Mouse (Mus musculus): Measurements from ENCODE around the gene Ccnt1. TPM values are rescaled to one million over a fixed set of nuclear protein-coding genes. Genes with fewer than 3 reads are reported as not detected.

Gene Ccnt1
- polyA plus RNA-seq, 1 experiment = 5.2 TPM

GRCm38 (mm10) chr15:98533035-98533531 is 37.6 kb downstream of the Ccnt1 start:
- WGBS = under 1% methylated on average over 18 of the region's 18 CpGs

DNA sequence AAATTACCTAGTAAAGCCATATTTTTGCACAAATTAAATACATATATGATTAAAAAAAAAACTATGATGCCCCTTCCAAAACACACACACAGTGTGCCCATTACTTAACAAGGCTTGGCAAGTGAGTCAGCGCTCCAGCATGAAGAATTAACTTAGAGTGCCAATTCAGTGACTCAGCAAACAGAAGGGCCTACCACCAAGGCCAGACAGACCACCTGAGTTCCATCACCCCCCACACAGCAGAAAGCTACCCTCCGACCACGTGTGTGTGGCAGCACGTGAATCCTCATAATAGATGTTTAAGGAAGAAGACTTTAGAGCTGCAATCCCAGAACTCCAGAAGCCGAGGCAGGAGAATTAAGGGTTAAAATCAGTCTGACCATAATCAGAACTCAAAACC is 38.4 kb downstream of the Ccnt1 start:
- 33% methylated on average over 5 of the region's 5 CpGs for WGBS
- no peak overlapping the region for H3K27ac ChIP-seq (ENCODE audit: insufficient read depth, low read depth, low read length)
- peak overlapping the region; percentile 18; the same call in 1 of the 2 replicates for H3K4me3 ChIP-seq (ENCODE audit: low read depth, low read length)
- peaks cover 33% of the 10 kb centered on the region for H3K36me3 ChIP-seq (ENCODE audit: control insufficient read depth, insufficient read depth, low read length)
- no peaks in the 10 kb centered on the region for H3K27me3 ChIP-seq (ENCODE audit: control insufficient read depth, insufficient read depth, low read length)
- no peak for TF ChIP-seq POLR2A (IDR thresholded peaks at IDR 0.05; ENCODE audit: low read depth, low read length)
- TF ChIP-seq CTCF (IDR thresholded peaks at IDR 0.05; ENCODE audit: extremely low read depth, insufficient read length, insufficient replicate concordance, low read depth, low read length) = no peak
- H3K4me1 ChIP-seq (ENCODE audit: control insufficient read depth, insufficient read depth, insufficient read length, low read length) = no peaks in the 10 kb centered on the region

More at GRCm38 (mm10) chr15:98533035-98533531, 37.6 kb downstream of the Ccnt1 start:
- Histone ChIP-seq H3K27me3 (ENCODE audit: control insufficient read depth, insufficient read depth, low read length) (no peaks in the 10 kb centered on the region), H3K36me3 (ENCODE audit: control insufficient read depth, insufficient read depth, low read length) (peaks cover 25% of the 10 kb centered on the region), H3K4me3 (ENCODE audit: low read depth, low read length) (peak overlapping the region; percentile 79), H3K4me1 (ENCODE audit: control insufficient read depth, insufficient read depth, insufficient read length, low read length) (no peaks in the 10 kb centered on the region), H3K27ac (ENCODE audit: insufficient read depth, low read depth, low read length) (peak overlapping the region; percentile 23; the same call in 1 of the 2 replicates)
- TF ChIP-seq CTCF (IDR thresholded peaks at IDR 0.05; ENCODE audit: extremely low read depth, insufficient read length, insufficient replicate concordance, low read depth, low read length) (no peak), POLR2A (IDR thresholded peaks at IDR 0.05; ENCODE audit: low read depth, low read length) (no peak)

DNA sequence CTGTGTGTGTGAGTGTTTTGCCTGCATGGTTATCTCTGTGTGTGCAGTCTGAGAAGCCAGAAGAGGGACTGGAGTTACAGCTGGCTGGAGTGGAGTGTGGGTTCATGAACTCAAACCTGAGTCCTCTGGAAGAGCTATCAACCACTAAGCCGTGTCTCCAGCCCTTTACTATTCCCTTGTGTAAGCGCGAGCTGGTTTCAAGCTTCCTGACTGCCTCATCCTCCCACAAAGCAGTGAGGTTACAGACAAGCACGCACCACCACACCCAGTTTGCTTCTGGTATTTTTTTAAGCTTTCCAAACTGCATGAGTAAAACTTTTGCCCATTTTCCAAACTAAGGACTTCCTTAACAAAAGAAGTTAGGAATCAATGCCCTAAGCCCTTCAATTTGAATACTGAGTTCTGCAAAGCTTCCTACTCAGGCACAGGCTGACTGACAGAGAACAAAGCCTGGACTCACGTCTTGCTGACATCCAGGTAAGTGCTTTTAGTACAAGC is 42.6 kb downstream of the Ccnt1 start:
- H3K4me1 ChIP-seq (ENCODE audit: control insufficient read depth, insufficient read depth, insufficient read length, low read length) = no peaks in the 10 kb centered on the region
- 86% methylated on average over 5 of the region's 5 CpGs for WGBS
- no peak overlapping the region for H3K4me3 ChIP-seq (ENCODE audit: low read depth, low read length)
- TF ChIP-seq CTCF (IDR thresholded peaks at IDR 0.05; ENCODE audit: extremely low read depth, insufficient read length, insufficient replicate concordance, low read depth, low read length) = no peak
- H3K27ac ChIP-seq (ENCODE audit: insufficient read depth, low read depth, low read length) = no peak overlapping the region
- peaks cover 64% of the 10 kb centered on the region for H3K36me3 ChIP-seq (ENCODE audit: control insufficient read depth, insufficient read depth, low read length)
- no peaks in the 10 kb centered on the region for H3K27me3 ChIP-seq (ENCODE audit: control insufficient read depth, insufficient read depth, low read length)

GRCm38 (mm10) chr15:98527056-98527771 is 43.5 kb downstream of the Ccnt1 start:
- peaks cover 72% of the 10 kb centered on the region for H3K36me3 ChIP-seq (ENCODE audit: control insufficient read depth, insufficient read depth, low read length)
- no peak overlapping the region for H3K27ac ChIP-seq (ENCODE audit: insufficient read depth, low read depth, low read length)
- H3K4me3 ChIP-seq (ENCODE audit: low read depth, low read length) = no peak overlapping the region
- H3K4me1 ChIP-seq (ENCODE audit: control insufficient read depth, insufficient read depth, insufficient read length, low read length) = no peaks in the 10 kb centered on the region
- WGBS = 96% methylated on average over 5 of the region's 5 CpGs
- TF ChIP-seq POLR2A (IDR thresholded peaks at IDR 0.05; ENCODE audit: low read depth, low read length) (no peak), CTCF (IDR thresholded peaks at IDR 0.05; ENCODE audit: extremely low read depth, insufficient read length, insufficient replicate concordance, low read depth, low read length) (no peak)
- no peaks in the 10 kb centered on the region for H3K27me3 ChIP-seq (ENCODE audit: control insufficient read depth, insufficient read depth, low read length)

DNA sequence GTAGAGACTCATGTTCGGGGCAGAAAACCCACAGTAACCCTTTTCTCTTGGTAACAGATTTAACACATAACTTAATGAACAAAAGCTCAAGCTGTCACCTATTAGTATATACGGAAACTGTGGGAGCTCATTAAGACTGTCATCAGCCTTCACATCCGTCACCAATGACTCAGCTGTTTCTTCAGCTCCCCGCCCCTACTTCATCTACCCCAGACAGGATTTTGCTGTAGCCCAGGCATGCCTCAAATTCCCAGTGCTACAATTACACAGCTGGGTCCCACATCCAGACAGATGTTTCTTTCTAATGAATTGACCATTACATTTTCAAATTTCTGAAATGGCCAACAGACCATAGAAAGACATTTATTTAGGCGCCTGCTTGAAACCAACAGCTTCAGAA is 44.7 kb downstream of the Ccnt1 start:
- H3K27ac ChIP-seq (ENCODE audit: insufficient read depth, low read depth, low read length) = no peak overlapping the region
- peaks cover 76% of the 10 kb centered on the region for H3K36me3 ChIP-seq (ENCODE audit: control insufficient read depth, insufficient read depth, low read length)
- TF ChIP-seq POLR2A (IDR thresholded peaks at IDR 0.05; ENCODE audit: low read depth, low read length) (no peak), CTCF (IDR thresholded peaks at IDR 0.05; ENCODE audit: extremely low read depth, insufficient read length, insufficient replicate concordance, low read depth, low read length) (no peak)
- H3K4me1 ChIP-seq (ENCODE audit: control insufficient read depth, insufficient read depth, insufficient read length, low read length) = no peaks in the 10 kb centered on the region
- no peaks in the 10 kb centered on the region for H3K27me3 ChIP-seq (ENCODE audit: control insufficient read depth, insufficient read depth, low read length)
- H3K4me3 ChIP-seq (ENCODE audit: low read depth, low read length) = no peak overlapping the region
- WGBS = 85% methylated on average over 5 of the region's 5 CpGs

DNA sequence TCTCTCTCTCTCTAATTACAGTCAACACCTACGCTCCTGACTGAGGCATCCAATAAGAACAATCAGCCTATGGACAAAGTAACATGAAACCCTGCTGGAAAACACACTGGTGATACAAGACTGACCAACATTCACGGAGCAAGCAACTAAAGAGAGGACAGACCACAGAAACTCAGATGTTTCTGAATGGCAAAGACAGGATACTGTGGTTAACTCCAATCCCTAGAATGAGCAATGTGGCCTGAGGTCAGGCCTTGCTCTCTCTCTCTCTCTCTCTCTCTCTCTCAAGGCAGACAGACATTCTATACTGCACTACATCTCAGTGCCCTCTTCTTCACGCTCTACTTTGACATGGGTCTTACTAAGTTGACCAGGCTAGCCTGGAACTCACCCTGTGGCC is 49.5 kb downstream of the Ccnt1 start:
- TF ChIP-seq POLR2A (IDR thresholded peaks at IDR 0.05; ENCODE audit: low read depth, low read length) (no peak), CTCF (IDR thresholded peaks at IDR 0.05; ENCODE audit: extremely low read depth, insufficient read length, insufficient replicate concordance, low read depth, low read length) (no peak)
- WGBS = 84% methylated on average over 3 of the region's 3 CpGs

More for the DNA sequence above, 49.5 kb downstream of the Ccnt1 start:
- Histone ChIP-seq H3K27me3 (ENCODE audit: control insufficient read depth, insufficient read depth, low read length) (no peaks in the 10 kb centered on the region), H3K27ac (ENCODE audit: insufficient read depth, low read depth, low read length) (no peak overlapping the region), H3K4me3 (ENCODE audit: low read depth, low read length) (no peak overlapping the region), H3K36me3 (ENCODE audit: control insufficient read depth, insufficient read depth, low read length) (peaks cover 61% of the 10 kb centered on the region), H3K4me1 (ENCODE audit: control insufficient read depth, insufficient read depth, insufficient read length, low read length) (no peaks in the 10 kb centered on the region)

Measured in small intestine, adult 2 months (tissue).